Mouse (Mus musculus) cerebellum, adult 18-20 months (tissue): ENCODE results near the gene Pnma1.
A peak's percentile ranks its signal among the peaks of the same experiment; 100 is the strongest.

ENCODE experiments used
- DNase-seq, 2 experiments: peaks; one replicate each; pipeline ENCODE4 v3.0.0; 2021

The Pnma1 gene

GRCm38 (mm10) chr12:84100604-84101492, 47.4 kb downstream of the Pnma1 start, which contains the start of gene Acot6:
Gene Acot6 (plus strand): TSS chr12:84100654.
- peak; percentile 46 to 67 for DNase-seq

- no peak for DNase-seq
Measured at GRCm38 (mm10) chr12:84100071-84100470, 48.2 kb downstream of the Pnma1 start.

GRCm38 (mm10) chr12:84099605-84100004, 48.7 kb downstream of the Pnma1 start:
- no peak for DNase-seq
